Comparison of ENCODE assay signal across 8 mouse cellular contexts in the genomic region with DNA sequence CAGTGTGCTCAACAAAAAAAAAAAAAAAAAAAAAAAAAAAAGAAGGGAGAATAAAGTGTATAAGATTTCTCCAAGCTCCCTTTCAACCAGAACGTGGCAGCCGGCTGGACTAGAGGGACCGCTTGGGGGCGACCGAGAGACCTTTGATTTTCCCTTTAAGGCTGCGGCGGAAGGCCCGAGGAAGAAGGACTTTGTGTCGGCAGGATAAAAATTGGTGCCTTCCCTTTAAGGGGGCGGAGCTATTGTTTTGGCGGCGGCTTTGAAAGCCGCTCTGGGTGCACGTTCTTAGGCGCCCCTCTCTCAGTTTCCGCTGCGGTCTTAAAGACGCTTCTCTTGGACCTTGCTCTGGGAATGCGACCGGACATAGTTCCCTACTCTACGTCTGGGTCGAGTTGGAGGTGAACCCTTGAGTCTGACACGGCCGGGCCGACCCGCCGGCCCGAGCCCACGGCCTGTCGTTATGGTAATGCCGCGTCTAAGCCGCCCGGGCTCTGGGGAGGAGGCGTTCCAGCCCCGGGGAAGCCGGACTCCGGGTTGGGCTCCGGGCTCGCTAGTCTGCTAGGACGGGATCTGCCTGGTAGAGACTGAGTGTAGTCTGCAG. TPM values are rescaled to one million over a fixed set of nuclear protein-coding genes. Genes with fewer than 3 reads are reported as not detected.
DNase-seq lines count a peak whose midpoint lies in the region; ATAC-seq and TF ChIP-seq lines count a peak whose summit lies in the region.

A gene (plus strand): TSS at position 253 of the 601 bp plus-strand sequence.

- WGBS in hindbrain, embryonic 10.5 days: under 1% methylated on average over 41 of the region's 41 CpGs
- under 1% methylated on average over 41 of the region's 41 CpGs for WGBS in lung, embryonic 16.5 days
- under 1% methylated on average over 41 of the region's 41 CpGs for WGBS in thymus, adult 2 months

- H3K4me1 ChIP-seq in hindbrain, embryonic 10.5 days (replicated peaks): peaks cover 35% of the 10 kb centered on the region
- peaks cover 20% of the 10 kb centered on the region for H3K4me1 ChIP-seq in lung, embryonic 16.5 days (replicated peaks; ENCODE audit: control insufficient read depth, insufficient read depth, low read length)
- peaks cover 16% of the 10 kb centered on the region for H3K4me1 ChIP-seq in thymus, adult 2 months (replicated peaks; ENCODE audit: control insufficient read depth, insufficient read depth, low read length)

- H3K36me3 ChIP-seq in hindbrain, embryonic 10.5 days: peaks cover 29% of the 10 kb centered on the region
- H3K36me3 ChIP-seq in lung, embryonic 16.5 days (ENCODE audit: control insufficient read depth, insufficient read depth, low read length): no peaks in the 10 kb centered on the region
- H3K36me3 ChIP-seq in thymus, adult 2 months (ENCODE audit: control insufficient read depth, insufficient read depth, low read length): no peaks in the 10 kb centered on the region

- ATAC-seq in frontal cortex, adult (ENCODE audit: low TSS enrichment): peak; percentile 42; the same call in 1 of the 2 replicates
- peak; percentile 67 for ATAC-seq in lung, embryonic 16.5 days (ENCODE audit: low read depth)

- H3K9me3 ChIP-seq in hindbrain, embryonic 10.5 days: no peaks in the 10 kb centered on the region
- H3K9me3 ChIP-seq in lung, embryonic 16.5 days (ENCODE audit: control insufficient read depth, low read length): no peaks in the 10 kb centered on the region; the same call in 1 of the 2 replicates

- H3K4me2 ChIP-seq in lung, embryonic 16.5 days (ENCODE audit: low read depth, low read length): peak within 1 kb of the TSS; percentile 84

- peak; percentile 32; the same call in 1 of the 2 replicates for TF ChIP-seq POLR2A in thymus, adult 2 months (IDR thresholded peaks at IDR 0.05; ENCODE audit: control insufficient read depth, extremely low read depth, insufficient read depth, low read length, poor library complexity)

- peak; percentile 91 for DNase-seq in Muller cell, postnatal 12 days (ENCODE audit: inconsistent ontology term)
- peak; percentile 93 for DNase-seq in cerebellum, adult 9-10 months
- peak; percentile 96 for DNase-seq in hindbrain, embryonic 10.5 days (ENCODE audit: low spot score)
- peak; percentile 83 for DNase-seq in layer of hippocampus, adult 9-10 months (ENCODE audit: low spot score)
- DNase-seq in ovary, adult 18-20 months (ENCODE audit: low spot score): peak; percentile 79
- DNase-seq in thymus, adult 2 months: peak; percentile 94

- peak within 1 kb of the TSS; percentile 80 for H3K9ac ChIP-seq in lung, embryonic 16.5 days (ENCODE audit: low read length)

- peak within 1 kb of the TSS; percentile 81 for H3K4me3 ChIP-seq in hindbrain, embryonic 10.5 days
- H3K4me3 ChIP-seq in lung, embryonic 16.5 days (ENCODE audit: low read length): peak within 1 kb of the TSS; percentile 72
- peak within 1 kb of the TSS; percentile 64 for H3K4me3 ChIP-seq in thymus, adult 2 months (ENCODE audit: control insufficient read depth, insufficient read depth, low read length)

- TF ChIP-seq CTCF in thymus, adult 2 months (IDR thresholded peaks at IDR 0.05; ENCODE audit: borderline replicate concordance, control insufficient read depth, extremely low read depth, insufficient read depth, low read length, poor library complexity): peak; percentile 83

- peaks cover 19% of the 10 kb centered on the region for H3K27me3 ChIP-seq in hindbrain, embryonic 10.5 days (ENCODE audit: insufficient read depth, poor library complexity, severe bottlenecking)
- H3K27me3 ChIP-seq in lung, embryonic 16.5 days (ENCODE audit: control insufficient read depth, insufficient read depth, low read depth, low read length): no peaks in the 10 kb centered on the region
- H3K27me3 ChIP-seq in thymus, adult 2 months (ENCODE audit: control insufficient read depth, insufficient read depth, low read length): peaks cover 4% of the 10 kb centered on the region; the same call in 1 of the 2 replicates

- peak within 1 kb of the TSS; percentile 89 for H3K27ac ChIP-seq in hindbrain, embryonic 10.5 days
- H3K27ac ChIP-seq in lung, embryonic 16.5 days (ENCODE audit: low read length): peak within 1 kb of the TSS; percentile 65
- no peak within 1 kb of the TSS for H3K27ac ChIP-seq in thymus, adult 2 months (ENCODE audit: control insufficient read depth, insufficient read depth, low read length)

RNA-seq across cellular contexts. Expression of the gene that starts here (rescaled TPM):
- 20.9 and 28.3 TPM in 2 replicates for polyA plus RNA-seq in hindbrain, embryonic 10.5 days (2016; fragmentation: Nextera tagmentation; extraction: Ambion mirVana)
- polyA plus RNA-seq in lung, embryonic 16.5 days (2015; fragmentation: Nextera tagmentation; extraction: Ambion mirVana): 18.7 and 19.4 TPM in 2 replicates
- polyA plus RNA-seq in thymus, adult 2 months (2012; rRNA removed): 13.0 and 17.7 TPM in 2 replicates
